Mouse (Mus musculus) hindbrain, embryonic 11.5 days (tissue): ENCODE data around the gene Mapk10. TPM values are rescaled to one million over a fixed set of nuclear protein-coding genes. Genes with fewer than 3 reads are reported as not detected.

Source experiments
- ATAC-seq: fragments of 200-750 bp; cut with Nextera tagmentation; 2 replicates; pipeline ENCODE4 v1.8.0; 2017; ENCODE audit warnings: mild to moderate bottlenecking, moderate TSS enrichment, moderate library complexity; ENCODE audit not compliant: low FRiP score
- DNase-seq: peaks from one replicate; pipeline ENCODE4 v3.0.0-alpha.2; 2015; ENCODE audit warnings: low spot score
- H3K27ac ChIP-seq: fragments of 300-500 bp; sonication (generic); 2 replicates; pipeline ENCODE4 v1.5.1; 2014; ENCODE audit warnings: mild to moderate bottlenecking, low read depth, low read length
- H3K27me3 ChIP-seq: fragments of 300-500 bp; sonication (generic); 2 replicates; pipeline ENCODE4 v1.6.1; 2014; ENCODE audit warnings: mild to moderate bottlenecking, low read length, moderate library complexity, mixed read lengths; ENCODE audit not compliant: control insufficient read depth, insufficient read depth
- H3K36me3 ChIP-seq: fragments of 300-500 bp; sonication (generic); 2 replicates; pipeline ENCODE4 v1.6.1; 2014; ENCODE audit warnings: mild to moderate bottlenecking, low read length, moderate library complexity, mixed read lengths; ENCODE audit not compliant: control insufficient read depth, insufficient read depth
- H3K4me1 ChIP-seq: fragments of 300-500 bp; sonication (generic); replicated peaks from 2 replicates; pipeline ENCODE4 v1.6.1; 2014; ENCODE audit warnings: low read length, mixed read lengths; ENCODE audit not compliant: control insufficient read depth, insufficient read depth
- H3K4me2 ChIP-seq: fragments of 300-500 bp; sonication (generic); replicated peaks from 2 replicates; pipeline ENCODE4 v1.6.1; 2014; ENCODE audit warnings: mild to moderate bottlenecking, low read depth, low read length
- H3K4me3 ChIP-seq: fragments of 300-500 bp; sonication (generic); 2 replicates; pipeline ENCODE4 v1.5.1; 2014; ENCODE audit warnings: low read depth, low read length
- H3K9ac ChIP-seq: fragments of 300-500 bp; sonication (generic); 2 replicates; pipeline ENCODE4 v1.6.1; 2014; ENCODE audit warnings: low read depth, low read length
- H3K9me3 ChIP-seq: fragments of 300-500 bp; sonication (generic); 2 replicates; pipeline ENCODE4 v1.6.1; 2016; ENCODE audit warnings: low read length; ENCODE audit not compliant: control insufficient read depth
- WGBS: fragments of 180-500 bp; shearing (Covaris S2); extraction: QIAGEN DNeasy Blood & Tissue Kit; methylation state at CpG from one replicate; pipeline ENCODE4 v1.1.7; 2014; 5-methylcytosine and 5-hydroxymethylcytosine counted together
- polyA plus RNA-seq: library from polyadenylated mRNA; unstranded; fragments of >200 nt; fragmentation: Nextera tagmentation; extraction: Ambion mirVana; gene quantifications from 2 replicates; pipeline ENCODE4 v1.2.1, GENCODE M21; 2014

The Mapk10 gene
- polyA plus RNA-seq, 1 experiment from 2014 or later = 72.2 TPM

DNA sequence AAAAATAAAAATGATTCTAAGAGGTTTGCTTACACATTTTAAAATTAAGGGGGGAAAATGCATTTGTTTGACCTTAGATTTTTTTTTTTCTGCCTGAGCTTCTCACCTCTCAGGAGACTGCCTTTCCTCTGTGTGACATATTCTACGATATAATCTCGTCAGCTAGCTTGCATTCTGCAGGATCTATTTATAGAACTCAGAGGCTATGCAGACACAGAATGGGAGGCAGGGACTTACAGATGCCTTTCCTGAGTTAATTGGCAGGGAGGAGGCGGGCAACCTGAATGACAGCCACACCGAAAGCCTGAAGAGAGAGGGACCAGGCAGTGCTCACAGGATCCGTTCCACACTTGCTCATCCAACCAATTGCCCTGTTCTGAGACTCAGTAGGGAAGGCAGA is 34.1 kb downstream of the Mapk10 start:
- Histone ChIP-seq H3K4me2 (no peak overlapping the region), H3K27ac (no peak overlapping the region), H3K36me3 (no peaks in the 10 kb centered on the region), H3K9ac (no peak overlapping the region), H3K4me1 (no peaks in the 10 kb centered on the region), H3K4me3 (no peak overlapping the region), H3K27me3 (no peaks in the 10 kb centered on the region), H3K9me3 (no peaks in the 10 kb centered on the region)
- 52% methylated on average over 5 of the region's 5 CpGs for WGBS
- no peak for DNase-seq
- no peak for ATAC-seq

DNA sequence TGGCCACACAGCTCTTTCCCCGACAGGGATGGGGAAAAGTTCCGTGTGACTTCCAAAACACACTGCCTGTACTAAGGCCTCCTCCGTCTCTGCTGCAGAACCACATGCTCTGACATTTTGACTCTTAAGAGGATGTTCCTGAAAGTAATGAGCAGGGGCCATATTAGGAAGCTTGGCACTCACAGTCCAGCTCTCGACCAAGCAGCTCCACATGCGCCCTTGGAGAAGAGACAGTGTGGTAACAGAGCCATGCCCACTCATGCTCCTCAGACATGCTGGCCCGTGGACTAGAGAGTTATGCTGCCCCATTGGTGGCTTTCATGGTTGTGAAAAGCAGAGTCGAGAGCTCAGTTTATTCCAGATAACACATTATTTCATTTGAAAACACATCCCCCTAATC is 35.1 kb downstream of the Mapk10 start:
- Histone ChIP-seq H3K27me3 (no peaks in the 10 kb centered on the region), H3K4me3 (no peak overlapping the region), H3K36me3 (no peaks in the 10 kb centered on the region), H3K9ac (no peak overlapping the region), H3K27ac (no peak overlapping the region), H3K4me2 (no peak overlapping the region), H3K4me1 (no peaks in the 10 kb centered on the region), H3K9me3 (no peaks in the 10 kb centered on the region)
- DNase-seq (no peak), ATAC-seq (no peak)
- 90% methylated on average over 7 of the region's 7 CpGs for WGBS

DNA sequence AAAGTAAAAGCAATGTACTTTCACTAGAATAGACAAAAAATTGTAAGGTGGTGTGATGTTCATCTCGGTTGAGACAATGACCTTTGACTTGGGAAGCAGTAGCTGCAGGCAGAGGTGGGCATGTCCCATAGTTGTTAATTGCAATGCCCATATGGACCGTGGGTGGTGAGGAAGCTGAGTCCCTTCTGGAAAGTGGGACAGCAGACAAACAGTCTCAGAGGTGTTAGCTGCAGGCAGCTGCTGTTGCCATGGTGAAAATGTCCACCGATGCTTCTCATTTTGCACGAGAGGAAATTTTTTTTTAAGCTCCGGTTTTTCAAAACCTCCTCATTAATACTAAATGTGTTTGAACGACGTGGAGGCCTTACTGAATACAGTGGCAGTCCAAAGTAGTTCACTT is 36.5 kb downstream of the Mapk10 start:
- 66% methylated on average over 7 of the region's 7 CpGs for WGBS
- no peak for ATAC-seq
- Histone ChIP-seq H3K4me2 (no peak overlapping the region), H3K9me3 (no peaks in the 10 kb centered on the region), H3K4me3 (no peak overlapping the region), H3K27me3 (no peaks in the 10 kb centered on the region), H3K36me3 (no peaks in the 10 kb centered on the region), H3K9ac (no peak overlapping the region), H3K4me1 (no peaks in the 10 kb centered on the region), H3K27ac (no peak overlapping the region)
- no peak for DNase-seq

DNA sequence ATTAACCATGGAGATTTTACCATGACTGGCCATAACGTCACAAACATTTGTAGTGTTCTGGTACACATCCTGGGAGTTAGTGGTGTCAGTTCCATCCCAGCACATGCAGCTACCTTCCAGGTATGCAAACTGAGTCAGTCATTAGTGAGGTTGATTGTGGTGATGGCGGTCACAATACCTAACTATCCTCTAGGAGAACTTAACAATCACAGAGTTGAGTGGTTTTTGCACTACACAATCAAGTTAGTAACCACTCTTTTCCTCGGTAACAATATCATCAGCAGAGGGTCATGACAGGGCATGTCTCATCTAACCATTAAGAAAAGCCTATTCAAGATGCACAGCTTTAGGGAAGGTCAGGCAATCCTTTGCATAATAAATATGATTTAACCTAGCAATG is 39.9 kb downstream of the Mapk10 start:
- Histone ChIP-seq H3K36me3 (no peaks in the 10 kb centered on the region), H3K27me3 (no peaks in the 10 kb centered on the region), H3K4me3 (no peak overlapping the region), H3K9me3 (0 out of 2 replicates have a peak, but pooled peaks cover 3% of the 10 kb centered on the region), H3K27ac (no peak overlapping the region), H3K4me1 (no peaks in the 10 kb centered on the region), H3K4me2 (no peak overlapping the region), H3K9ac (no peak overlapping the region)
- ATAC-seq (no peak), DNase-seq (no peak)
- 87% methylated on average over 3 of the region's 3 CpGs for WGBS

DNA sequence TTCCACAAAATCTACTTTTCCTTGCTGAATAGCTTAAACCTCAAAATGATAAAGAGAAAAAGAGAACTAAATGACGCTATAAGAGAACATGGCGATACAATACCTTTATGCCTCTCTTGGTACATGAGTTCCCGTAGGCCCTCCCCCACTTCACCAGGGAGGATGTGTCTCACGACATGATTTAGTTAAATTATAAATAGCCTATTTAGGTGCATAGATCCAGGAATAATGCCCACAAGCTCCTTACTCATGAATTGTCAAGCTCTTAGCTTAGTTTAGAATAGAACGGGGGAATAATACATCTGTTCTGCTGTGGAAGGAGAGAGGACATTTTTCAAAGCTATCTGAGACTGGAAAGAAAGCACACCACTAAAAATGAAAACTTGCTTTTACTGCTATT is 43.8 kb downstream of the Mapk10 start:
- Histone ChIP-seq H3K9ac (no peak overlapping the region), H3K27me3 (no peaks in the 10 kb centered on the region), H3K4me2 (no peak overlapping the region), H3K9me3 (0 out of 2 replicates have a peak, but pooled peaks cover 3% of the 10 kb centered on the region), H3K36me3 (no peaks in the 10 kb centered on the region), H3K4me3 (no peak overlapping the region), H3K27ac (no peak overlapping the region), H3K4me1 (no peaks in the 10 kb centered on the region)
- 77% methylated on average over 5 of the region's 5 CpGs for WGBS
- DNase-seq (no peak), ATAC-seq (no peak)

DNA sequence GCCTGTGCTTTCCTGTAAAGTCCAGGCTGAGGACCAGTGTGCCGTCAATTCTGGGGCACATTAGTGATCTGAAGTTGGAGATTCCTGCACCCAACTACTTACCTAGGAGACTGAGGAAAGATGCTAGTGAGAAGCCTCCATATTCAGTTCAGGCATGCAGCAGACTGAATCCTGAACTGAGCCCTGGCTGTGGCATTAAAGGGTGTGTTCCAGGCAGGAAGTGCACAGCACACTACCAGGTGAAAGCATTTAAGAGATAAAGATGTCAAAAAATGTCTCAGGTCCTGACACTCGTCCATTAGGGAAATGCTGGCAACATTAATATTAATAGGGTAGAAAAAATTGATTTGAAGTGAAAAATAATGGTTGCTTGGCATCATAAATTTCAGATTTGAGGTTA is 44.4 kb downstream of the Mapk10 start:
- WGBS = 82% methylated on average over 2 of the region's 2 CpGs
- H3K4me1 ChIP-seq = no peaks in the 10 kb centered on the region

DNA sequence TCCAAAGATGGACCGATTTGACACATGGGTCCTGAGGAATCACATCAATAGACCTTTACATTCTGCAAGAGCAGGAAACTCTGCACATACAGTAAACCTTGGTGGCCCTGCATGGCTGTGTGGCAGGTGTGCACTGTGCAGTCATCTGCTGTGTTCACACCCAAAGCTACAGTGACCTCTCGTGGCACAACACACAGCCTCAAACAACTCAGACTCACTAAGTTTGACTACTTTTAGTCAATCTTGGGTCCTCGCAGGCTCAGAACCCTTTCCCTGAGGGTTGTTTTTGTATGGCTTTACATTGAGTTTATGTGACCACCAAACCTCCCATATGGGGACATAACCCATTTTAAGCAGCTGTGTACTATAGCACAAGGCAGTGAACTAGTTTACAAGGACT is 47.1 kb downstream of the Mapk10 start:
- no peak for ATAC-seq
- H3K4me2 ChIP-seq = no peak overlapping the region
- H3K27ac ChIP-seq = no peak overlapping the region
- no peak overlapping the region for H3K4me3 ChIP-seq
- no peaks in the 10 kb centered on the region for H3K4me1 ChIP-seq
- DNase-seq = no peak
- no peaks in the 10 kb centered on the region for H3K36me3 ChIP-seq
- no peaks in the 10 kb centered on the region for H3K27me3 ChIP-seq
- no peak overlapping the region for H3K9ac ChIP-seq
- 92% methylated on average over 3 of the region's 3 CpGs for WGBS
- H3K9me3 ChIP-seq = no peaks in the 10 kb centered on the region

More for the DNA sequence above, 44.4 kb downstream of the Mapk10 start:
- H3K4me3 ChIP-seq = no peak overlapping the region
- H3K9ac ChIP-seq = no peak overlapping the region
- no peak overlapping the region for H3K4me2 ChIP-seq
- no peaks in the 10 kb centered on the region for H3K27me3 ChIP-seq
- no peak overlapping the region for H3K27ac ChIP-seq
- no peak for ATAC-seq
- no peak for DNase-seq
- 0 out of 2 replicates have a peak, but pooled peaks cover 3% of the 10 kb centered on the region for H3K9me3 ChIP-seq
- no peaks in the 10 kb centered on the region for H3K36me3 ChIP-seq

DNA sequence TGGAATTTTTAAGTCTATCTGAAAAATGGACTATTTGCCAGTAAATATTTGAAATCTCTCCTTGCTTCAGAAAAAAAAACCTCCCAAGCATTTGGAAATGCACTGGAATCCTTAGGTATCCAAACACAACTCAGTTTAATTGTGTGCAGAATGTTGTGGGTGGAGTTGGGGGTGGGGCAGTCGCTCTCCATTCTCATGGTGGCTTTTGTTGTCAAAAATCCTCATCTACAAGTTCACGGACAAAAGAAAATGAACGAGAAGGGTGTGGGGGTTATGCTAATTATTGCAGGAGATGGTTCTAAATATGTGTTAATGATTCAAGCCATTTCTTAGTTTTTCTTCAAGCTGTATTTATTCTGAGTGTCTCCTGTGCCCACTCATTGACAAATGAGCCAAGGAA is 49.6 kb downstream of the Mapk10 start:
- ATAC-seq = peak; percentile 59
- DNase-seq = peak; percentile 49
- Histone ChIP-seq H3K4me3 (no peak overlapping the region), H3K36me3 (no peaks in the 10 kb centered on the region), H3K4me2 (no peak overlapping the region), H3K27ac (peak overlapping the region; percentile 80), H3K9ac (no peak overlapping the region), H3K27me3 (no peaks in the 10 kb centered on the region), H3K9me3 (no peaks in the 10 kb centered on the region), H3K4me1 (no peaks in the 10 kb centered on the region)
- 25% methylated on average over 3 of the region's 3 CpGs for WGBS

DNA sequence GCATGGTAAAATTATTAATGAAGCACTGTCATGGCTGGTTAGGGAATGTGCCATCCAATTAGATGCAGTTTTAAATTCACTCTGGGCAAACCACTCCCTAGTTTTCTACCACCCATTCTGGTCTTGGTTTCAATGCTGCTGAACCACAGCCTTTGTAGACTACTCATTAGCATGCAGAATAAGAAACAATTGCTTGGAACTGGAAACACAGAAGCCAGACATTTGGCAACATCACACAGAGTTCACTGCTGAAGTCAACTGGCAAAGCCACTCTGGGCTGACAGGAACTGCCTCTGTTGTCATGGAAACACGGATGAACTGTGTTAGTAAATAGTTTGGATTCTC is 50.0 kb downstream of the Mapk10 start:
- DNase-seq = peak; percentile 71
- Histone ChIP-seq H3K36me3 (no peaks in the 10 kb centered on the region), H3K4me2 (no peak overlapping the region), H3K4me3 (no peak overlapping the region), H3K27me3 (no peaks in the 10 kb centered on the region), H3K27ac (peak overlapping the region; percentile 80), H3K4me1 (no peaks in the 10 kb centered on the region), H3K9me3 (no peaks in the 10 kb centered on the region), H3K9ac (no peak overlapping the region)
- 26% methylated on average over 1 of the region's 1 CpGs for WGBS
- ATAC-seq = peak; percentile 91
